Mouse (Mus musculus) embryo, embryonic 11.5 days (tissue): ENCODE measurements around the gene Grm2.
A peak's percentile ranks its signal among the peaks of the same experiment; 100 is the strongest.
"Not testable (repeated sequence)": the region's sequence is repeated elsewhere in the genome, so short reads cannot be mapped to it uniquely, and the experiment has no call there.

Source experiments
- DNase-seq: peaks from one replicate; pipeline ENCODE4 v3.0.0-alpha.2; 2012; ENCODE audit warnings: low read depth, low spot score

The Grm2 gene

DNA sequence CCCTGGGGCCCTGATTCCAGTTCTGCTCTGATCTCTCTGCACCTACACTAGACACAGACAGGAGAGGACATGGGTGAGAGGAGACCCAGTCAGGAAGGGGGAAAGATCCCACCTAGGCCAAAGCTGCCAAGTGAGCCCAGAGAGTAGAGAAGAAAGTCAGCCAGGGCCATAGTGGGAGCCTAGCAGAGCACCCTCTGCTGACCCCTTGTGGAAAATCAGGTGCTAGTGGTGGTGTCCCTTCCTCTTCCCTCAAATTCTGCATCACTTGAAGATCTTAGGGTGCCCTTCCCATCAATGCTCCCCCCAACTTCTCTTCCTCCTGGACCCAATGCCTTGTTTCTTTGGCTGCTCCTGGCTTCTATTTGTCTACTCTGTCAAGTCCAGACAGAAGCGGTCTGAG lies 3.2 kb downstream of the Grm2 start:
- no peak for DNase-seq

DNA sequence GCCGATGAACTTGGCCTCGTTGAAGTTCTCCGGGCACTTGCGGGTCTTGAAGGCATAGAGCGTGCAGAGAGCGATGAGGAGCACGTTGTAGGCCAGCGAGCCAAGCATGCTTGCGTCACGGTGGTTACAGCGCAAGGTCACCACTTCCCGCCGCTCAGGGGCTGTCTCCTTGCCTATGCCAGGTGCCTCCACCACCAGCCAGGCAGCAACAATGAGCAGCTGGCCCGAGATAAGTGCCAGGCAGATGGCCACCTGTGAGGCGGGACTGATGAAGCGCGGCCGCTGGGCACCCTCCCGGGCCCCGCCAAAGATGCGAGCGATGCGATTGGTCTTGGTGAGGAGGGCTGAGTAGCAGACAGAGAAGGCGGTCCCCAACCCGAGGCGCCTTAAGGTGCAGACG lies 8.7 kb downstream of the Grm2 start:
- no peak for DNase-seq

GRCm38 (mm10) chr9:106645684-106646271 lies 10.1 kb downstream of the Grm2 start:
- no peak for DNase-seq

GRCm38 (mm10) chr9:106643787-106644186 lies 12.1 kb downstream of the Grm2 start:
- no peak for DNase-seq

DNA sequence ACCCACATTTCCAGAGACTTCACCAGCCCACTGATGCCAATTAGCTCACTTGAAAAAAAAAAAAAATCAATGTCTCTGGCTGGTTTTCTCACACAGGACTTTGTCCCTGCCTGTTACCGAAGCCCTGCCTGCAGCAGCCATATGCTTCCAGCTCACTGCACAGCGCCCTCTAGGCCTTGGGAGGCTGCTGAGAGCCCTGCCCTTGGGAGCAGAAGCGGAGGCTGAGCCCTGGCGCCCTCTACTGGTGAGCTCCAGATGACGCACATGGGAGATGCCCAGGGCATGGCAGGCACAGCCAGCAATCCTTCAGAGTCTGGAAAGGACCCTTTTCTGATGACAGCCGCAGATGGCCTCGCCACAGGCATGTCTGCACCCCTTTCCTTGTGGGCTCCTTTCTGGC lies 12.8 kb downstream of the Grm2 start:
- DNase-seq, result peak; percentile 62

DNA sequence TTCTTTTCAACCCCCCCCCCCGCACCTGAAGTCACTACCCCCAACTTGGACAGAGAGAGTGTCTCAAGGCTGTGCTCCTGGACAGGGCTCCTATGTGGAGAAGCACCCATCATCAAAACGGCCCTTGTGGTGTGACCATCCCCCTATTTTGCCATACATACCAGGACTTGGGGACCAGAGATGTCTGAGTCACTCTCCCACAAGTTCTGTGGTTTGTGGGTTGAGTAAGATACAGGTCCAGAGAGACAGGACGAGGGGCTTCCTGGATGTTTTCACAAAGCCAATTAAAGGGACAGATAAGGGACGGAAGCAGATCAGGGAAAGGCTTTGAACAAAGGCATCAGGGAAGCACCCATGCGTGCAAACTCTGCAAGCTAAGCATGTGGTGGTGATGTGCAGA lies 14.5 kb downstream of the Grm2 start:
- DNase-seq, result no peak

DNA sequence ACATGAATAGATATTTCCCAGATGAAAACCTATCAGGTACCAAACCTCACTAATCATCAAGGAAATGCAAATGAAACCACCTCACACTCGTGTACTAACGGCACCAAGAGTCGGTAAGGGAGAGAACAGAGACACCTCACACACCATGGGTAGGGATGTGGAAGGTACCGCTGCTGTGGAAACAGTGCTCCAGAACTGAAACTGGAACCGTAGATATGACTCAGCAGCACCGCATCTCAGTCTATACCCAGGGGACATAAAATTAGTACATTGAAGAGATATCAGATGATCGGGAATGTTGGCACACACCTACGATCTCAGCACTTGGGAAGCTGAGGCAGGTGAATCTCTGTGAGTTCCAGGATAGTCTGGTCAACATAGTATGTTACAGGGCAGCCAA lies 17.7 kb downstream of the Grm2 start:
- DNase-seq, result no peak

DNA sequence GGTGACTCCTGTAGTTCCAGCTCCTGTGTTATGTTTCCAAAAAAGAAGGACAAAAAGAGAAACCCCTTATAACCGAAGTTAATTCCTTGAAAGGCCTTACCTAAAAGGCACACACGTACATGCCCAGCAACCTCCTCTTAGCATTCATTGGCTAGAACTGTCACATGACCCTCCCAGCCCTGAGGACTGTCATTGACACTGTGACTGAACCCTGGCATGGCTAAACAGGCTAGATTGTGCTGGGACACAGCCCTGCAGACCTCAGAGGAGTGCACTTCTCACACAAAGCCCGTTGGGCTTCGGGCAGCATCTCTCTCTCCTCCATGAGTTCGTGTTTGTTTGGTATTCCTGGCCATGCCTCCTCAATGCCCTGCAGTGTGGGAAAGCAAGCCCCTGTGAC lies 23.7 kb downstream of the Grm2 start:
- DNase-seq, result no peak

GRCm38 (mm10) chr9:106627796-106628195 lies 28.1 kb downstream of the Grm2 start:
- not testable (repeated sequence) for DNase-seq

DNA sequence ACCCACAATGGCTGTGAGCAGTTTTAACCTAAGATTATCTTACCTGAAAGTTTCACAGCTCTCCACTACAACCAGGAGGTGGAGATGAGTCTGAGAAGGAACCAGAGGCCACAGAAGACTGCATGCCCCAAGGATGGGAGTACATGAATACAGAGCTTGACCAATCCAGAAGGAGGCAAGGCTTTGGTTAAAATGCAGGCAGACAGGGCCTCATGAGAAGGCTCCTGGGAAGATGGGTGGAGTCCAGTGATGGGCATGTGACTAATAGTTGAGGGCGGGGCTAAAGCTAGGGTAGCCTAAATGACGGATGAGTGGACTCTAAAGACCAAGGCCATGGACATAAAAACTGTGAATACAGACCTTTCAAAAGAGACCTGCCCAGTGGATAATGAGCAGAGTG lies 29.6 kb downstream of the Grm2 start, which contains the start of gene Iqcf6:
Gene Iqcf6, plus strand, starts transcription at position 301 of the 400 bp plus-strand sequence.
- DNase-seq, result no peak

DNA sequence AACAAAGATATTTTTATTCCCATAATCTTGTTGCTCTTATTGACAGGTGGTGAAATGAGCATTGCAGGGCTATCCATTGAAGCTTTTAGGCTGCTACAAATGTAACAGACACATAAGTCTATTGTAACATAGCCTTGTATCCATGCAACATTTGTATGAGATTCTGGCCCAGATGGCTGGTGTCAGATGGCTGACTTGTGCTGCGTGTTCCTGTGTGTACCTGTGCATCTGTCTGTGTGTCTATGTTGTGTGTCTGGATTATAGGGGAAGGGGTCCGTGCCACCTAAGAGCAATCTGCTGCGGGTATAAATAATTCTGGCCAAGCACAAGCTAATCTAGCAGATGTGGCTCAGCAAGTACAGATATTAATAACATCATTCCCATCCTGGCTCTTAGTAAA lies 38.4 kb downstream of the Grm2 start:
- no peak for DNase-seq

GRCm38 (mm10) chr9:106616306-106616705 lies 39.6 kb downstream of the Grm2 start:
- no peak for DNase-seq

DNA sequence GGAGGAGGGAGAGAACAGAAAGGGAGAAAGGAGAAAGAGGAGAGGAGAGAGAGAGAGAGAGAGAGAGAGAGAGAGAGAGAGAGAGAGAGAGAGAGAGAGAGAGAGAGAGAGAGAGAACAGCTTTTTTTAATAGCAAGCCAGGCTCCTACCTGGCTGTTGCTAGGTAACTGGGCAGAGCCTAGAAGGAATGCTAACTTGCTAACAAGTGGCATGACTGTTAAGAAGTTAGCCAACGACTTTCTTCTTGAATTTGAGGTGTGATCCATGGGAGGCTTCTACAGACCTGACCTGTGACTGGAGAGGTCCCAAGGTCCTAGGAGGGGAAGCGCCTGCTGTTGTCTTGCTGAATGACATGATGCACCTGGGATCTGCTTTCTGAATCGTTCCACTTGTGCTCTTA lies 41.3 kb downstream of the Grm2 start:
- DNase-seq, result no peak

DNA sequence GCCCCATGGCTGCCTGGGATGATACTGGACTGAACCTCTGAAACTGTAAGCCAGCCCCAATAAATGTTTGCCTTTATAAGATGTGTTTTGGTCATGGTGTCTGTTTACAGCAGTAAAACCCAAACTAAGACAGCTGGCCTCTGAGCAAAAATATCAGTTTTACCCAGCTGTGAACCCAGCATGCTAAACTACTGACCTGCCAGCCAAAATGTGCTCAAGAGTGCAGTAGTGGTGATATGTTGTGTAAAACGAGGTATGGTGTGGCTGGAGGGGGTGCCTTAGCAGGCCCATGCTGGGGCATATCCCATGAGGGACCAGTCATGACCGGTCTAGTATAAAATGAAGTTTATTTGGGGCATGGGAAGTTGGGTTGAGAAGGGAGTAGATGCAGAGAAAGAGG lies 41.9 kb downstream of the Grm2 start:
- DNase-seq, result no peak

GRCm38 (mm10) chr9:106610727-106611126 lies 45.2 kb downstream of the Grm2 start:
- DNase-seq, result no peak

- peak; percentile 24 for DNase-seq
Measured at GRCm38 (mm10) chr9:106600546-106600945, 55.3 kb downstream of the Grm2 start.

DNA sequence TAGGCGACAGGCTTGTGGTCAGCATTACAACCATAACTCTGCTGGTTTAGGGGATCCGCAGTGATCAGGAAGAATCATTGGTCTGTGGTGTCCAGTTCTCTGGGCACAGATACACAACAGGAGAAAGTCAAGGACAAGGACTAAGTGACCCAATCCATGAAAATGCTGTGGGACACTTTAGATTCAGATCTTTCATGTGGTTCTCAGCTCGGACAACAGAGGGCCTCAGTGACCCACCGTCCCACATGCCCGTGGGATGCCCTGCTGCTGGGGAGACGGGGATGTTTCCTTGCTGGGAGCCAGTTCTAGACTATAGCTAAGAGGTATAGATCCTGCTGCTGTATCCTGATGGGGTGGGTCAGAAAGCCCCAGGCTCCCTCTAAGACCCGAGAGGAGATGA lies 57.4 kb downstream of the Grm2 start:
- no peak for DNase-seq

- DNase-seq, result no peak
Measured at GRCm38 (mm10) chr9:106595836-106596235, 60.0 kb downstream of the Grm2 start.

GRCm38 (mm10) chr9:106595402-106595801 lies 60.5 kb downstream of the Grm2 start:
- DNase-seq, result not testable (repeated sequence)
